Mouse (Mus musculus) T-cell, adult 2 months (primary cell): Measurements from ENCODE around the gene Col25a1.

Experiments
- DNase-seq: peaks from one replicate; pipeline ENCODE4 v3.0.0; 2022; ENCODE audit warnings: low spot score

Gene Col25a1

GRCm38 (mm10) chr3:130161323-130161917, 30.1 kb downstream of the Col25a1 start:
- DNase-seq = no peak

- DNase-seq = no peak
Measured at GRCm38 (mm10) chr3:130166875-130167274, 35.6 kb downstream of the Col25a1 start.

DNA sequence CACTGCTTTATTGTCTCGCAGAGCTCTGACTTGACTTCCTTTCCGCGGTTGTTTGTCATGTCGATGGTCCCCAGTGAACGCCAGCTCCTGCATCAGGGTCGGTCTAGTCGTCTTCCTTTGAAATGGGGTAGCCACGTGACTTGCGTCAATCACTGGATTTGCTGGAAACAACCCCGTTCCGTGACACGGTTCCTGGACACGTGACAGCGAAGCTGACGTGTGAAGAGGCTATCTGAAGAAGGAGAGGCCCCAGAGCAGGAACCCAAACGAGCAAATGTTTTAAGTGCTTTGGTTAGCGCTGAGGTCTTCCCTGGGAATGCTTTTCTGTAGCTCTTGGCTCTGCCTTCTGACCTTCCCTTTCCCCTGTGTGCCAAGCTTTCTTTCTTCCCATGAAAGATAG, 41.5 kb downstream of the Col25a1 start:
- no peak for DNase-seq

DNA sequence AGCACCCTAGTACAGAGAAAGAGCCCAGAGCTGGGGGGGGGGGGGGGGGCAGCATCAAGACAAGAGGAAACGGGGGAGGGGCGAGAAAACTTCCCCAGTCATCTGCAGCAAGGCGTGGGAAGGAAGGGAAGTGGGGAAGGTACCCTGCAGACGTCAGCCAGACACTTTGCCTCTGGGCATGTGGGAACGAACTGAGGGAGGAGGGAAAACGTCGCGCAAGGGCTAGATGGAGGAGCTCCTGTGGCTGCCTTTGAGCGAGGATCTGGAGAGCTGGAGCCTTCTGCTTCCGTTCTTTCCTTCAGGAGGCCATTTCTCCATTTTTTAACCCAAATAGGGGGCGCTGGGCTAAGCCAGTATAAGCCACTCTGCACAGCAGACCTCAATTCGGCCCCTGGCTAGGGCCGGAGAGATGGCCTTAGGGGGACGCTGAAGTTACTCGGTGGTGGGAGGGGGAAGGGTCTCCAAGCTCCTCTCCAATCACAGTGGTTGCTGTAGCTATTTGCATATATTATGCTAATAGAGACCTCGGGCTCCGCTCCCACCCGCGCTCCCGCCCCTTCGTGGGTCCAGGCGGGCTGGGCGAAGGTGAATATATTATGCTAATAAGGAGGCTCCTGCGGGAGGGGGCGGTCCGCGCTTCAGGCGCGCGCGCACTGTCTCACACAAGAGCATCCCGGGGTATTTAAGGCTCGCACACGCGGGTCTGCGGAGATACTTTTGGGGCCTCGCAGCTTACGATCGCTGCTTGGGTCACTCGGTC, 49.1 kb downstream of the Col25a1 start:
- peak; percentile 1 for DNase-seq

- no peak for DNase-seq
Measured at GRCm38 (mm10) chr3:130180964-130181590, 49.8 kb downstream of the Col25a1 start.

DNA sequence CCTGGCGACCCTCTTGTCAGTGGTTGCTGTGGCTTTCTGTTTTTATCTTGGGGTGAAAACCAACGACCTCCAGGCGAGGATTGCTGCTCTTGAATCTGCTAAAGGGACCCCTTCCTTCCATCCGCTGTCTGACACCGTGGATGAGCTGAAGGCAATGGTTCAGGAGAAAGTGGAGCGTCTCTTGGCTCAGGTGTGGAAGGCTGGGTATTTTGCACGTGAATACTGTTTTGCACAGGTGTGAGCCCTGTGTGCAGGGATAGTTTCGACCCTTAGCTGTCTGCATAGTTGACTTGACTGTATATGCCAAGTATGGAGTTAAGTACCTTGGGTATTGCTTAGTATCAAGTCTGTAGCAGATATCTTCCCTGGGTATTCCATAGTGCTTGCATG, 50.3 kb downstream of the Col25a1 start:
- DNase-seq = no peak

GRCm38 (mm10) chr3:130182450-130182849, 51.1 kb downstream of the Col25a1 start:
- no peak for DNase-seq

DNA sequence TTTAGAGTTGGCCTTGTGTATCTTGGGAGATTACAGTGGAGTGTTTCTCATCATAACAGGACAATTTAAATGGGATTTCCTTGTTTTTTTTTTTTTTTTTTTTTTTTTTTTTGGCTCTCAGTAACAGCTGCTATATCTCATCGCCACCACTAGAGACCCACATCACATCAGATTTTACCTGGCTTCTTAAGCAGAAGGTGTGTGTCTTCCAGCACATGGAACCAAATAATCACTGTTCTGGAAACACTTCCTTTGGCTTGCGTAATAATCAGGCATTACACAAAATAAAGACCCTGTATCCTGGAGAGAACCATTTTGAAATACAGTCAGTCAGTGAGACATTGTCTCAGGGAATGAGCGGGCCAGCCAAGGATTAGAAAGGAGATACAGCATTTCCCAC, 53.8 kb downstream of the Col25a1 start:
- no peak for DNase-seq

DNA sequence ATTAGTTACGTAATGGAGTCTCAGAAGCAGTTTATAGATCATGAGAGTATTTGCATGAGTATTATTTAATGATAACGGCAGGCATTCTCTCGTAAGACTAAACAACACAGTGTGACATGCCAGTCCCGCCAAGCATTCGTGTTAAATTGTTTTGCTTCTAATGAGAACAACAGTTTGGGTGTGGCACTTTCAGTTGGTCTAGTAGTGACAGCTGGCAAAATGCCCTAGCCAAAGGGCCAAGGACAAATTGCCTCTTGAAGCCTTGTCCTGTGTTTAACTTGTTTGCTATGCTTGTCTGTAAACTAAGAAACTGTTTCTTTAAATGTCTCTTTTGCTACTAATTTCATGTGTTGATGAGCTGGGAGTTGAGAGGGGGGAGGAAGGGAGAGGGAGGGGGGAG, 56.3 kb downstream of the Col25a1 start:
- no peak for DNase-seq

DNA sequence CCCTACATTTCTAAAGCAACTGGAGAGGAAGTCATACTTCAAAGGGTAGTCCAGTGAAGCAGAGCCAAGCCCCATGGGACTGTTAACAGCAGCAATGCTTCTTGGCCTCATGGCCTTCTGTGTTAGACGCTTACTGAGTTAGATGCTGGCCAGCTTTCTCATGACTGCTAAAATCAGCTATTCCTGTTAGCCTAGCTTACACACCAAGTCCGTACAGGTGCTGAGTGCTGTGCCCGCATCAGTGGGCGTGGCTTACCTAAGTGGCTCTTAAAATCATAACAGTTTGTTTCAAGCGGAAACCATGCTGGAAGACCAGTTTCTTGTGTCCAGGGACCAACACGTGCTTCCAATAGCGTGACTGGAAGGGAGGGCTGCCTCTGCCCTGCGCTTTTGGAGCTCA, 62.1 kb downstream of the Col25a1 start:
- no peak for DNase-seq

DNA sequence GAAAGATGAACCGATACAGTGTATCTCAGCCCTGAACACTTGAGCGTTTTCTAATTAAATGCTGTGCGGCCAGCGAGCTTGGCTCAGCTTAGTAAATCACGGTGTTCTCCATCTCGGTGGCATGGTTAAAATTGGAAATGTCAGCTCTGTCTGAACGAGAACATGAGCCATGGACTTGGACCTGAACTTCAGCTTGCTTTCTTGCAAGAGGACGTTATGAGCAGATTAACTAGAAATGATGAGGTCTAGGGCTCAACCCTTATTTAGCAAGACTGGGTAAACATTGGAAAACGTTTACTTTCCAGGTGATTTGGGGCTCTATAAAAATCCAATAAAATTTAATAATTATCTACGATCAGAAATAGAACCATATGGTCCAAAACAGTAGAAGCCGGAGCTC, 83.3 kb downstream of the Col25a1 start:
- DNase-seq = no peak

DNA sequence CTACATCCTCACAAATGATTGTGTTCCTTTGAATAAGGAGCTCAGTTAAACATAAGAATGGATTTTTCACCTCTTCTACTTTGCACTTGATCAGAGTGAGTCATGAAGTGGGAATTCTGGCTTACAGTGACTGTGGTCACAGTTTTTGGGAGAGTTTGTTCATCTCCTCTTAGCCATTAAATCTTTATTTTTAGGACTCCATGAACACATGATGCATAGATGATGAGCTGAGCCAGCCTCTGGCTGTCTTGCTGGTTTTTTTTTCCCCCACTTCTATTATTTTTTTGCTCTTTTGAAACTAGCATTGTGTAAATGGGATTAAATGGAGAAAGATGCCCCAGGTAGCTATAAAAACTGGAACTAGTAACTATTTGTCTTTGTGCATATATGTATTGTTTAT, 84.8 kb downstream of the Col25a1 start:
- DNase-seq = no peak

GRCm38 (mm10) chr3:130216646-130217045, 85.3 kb downstream of the Col25a1 start:
- no peak for DNase-seq

DNA sequence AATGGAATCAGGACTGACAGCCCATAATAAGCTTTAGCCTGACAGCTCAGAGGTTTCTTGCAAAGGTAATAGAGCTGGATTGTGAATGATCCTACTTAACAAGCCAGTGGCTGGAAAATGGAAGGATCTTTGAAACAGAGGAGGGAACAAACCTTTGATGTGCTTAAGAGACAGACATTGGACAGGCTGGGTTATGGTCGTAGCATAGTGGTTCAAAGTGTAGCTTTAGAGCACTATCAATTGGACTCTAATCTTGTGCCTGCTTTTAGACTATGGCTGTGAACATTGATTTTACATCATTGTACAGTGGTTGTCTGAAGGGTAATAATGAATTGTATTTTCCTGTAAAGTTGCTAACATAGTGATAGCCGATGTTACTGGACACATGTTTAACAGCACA, 86.4 kb downstream of the Col25a1 start:
- no peak for DNase-seq

DNA sequence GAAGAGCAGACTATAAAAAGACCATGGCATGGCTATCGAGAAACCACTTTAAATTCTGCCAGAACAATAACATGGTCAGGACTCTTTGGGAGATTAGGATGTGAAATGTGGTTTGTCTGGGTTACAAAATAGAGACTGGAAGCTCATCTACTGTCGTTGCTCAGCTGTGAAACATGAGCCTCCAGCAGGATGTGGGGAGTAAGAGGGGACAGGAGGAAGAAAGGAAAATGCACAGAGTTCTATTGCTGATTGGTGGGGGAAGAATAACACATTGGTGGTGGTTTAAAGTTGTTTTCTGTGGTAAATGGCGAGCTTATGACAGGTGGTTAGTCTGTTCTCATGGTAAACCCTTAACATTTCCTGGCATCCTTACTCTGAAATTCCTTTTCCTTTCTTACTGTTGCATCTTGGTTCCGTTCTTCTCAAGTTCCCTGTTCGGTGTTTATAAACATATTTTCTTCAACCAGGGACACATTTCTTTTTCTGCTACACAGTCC, 87.0 kb downstream of the Col25a1 start:
- no peak for DNase-seq

- no peak for DNase-seq
Measured at GRCm38 (mm10) chr3:130220811-130221210, 89.5 kb downstream of the Col25a1 start.

DNA sequence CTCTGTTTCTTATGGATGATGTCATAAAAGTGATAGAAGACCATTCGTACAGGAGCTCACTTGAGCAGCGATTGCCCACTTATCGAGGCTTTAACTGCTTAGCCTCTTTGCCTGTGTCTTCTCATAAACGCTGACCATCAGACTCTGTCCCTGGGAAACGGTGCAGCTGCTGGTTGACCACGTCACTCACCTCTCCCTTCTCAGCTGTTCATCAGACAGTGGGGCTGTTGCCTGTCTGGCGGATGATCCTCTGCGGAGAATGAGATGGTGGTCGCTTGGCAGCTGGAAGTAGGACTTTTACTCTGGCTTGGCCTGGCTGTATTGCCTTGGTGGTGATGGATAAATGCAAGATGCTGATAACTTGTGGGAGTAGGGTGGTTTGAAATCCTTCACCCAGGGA, 96.9 kb downstream of the Col25a1 start:
- DNase-seq = no peak

- no peak for DNase-seq
Measured at GRCm38 (mm10) chr3:130232944-130233343, 101.6 kb downstream of the Col25a1 start.

DNA sequence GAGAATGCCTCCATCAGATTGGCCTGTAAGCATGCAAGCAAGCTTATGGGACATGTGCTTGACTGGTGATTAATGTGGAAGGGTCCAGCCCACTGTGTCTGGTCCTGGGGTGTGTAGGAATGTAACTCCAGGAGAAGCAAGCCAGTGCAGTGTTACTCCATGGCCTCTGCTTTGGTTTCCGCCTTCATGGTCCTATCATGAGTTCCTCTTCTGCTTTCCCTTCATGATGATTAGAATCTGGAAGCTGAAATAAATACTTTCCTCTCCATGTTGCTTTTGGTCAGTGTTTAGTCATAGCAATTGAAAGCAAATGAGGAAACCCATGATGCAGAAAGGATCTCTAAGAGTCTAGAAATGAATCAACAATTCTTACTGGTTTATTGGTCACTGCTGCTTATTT, 103.9 kb downstream of the Col25a1 start:
- no peak for DNase-seq

DNA sequence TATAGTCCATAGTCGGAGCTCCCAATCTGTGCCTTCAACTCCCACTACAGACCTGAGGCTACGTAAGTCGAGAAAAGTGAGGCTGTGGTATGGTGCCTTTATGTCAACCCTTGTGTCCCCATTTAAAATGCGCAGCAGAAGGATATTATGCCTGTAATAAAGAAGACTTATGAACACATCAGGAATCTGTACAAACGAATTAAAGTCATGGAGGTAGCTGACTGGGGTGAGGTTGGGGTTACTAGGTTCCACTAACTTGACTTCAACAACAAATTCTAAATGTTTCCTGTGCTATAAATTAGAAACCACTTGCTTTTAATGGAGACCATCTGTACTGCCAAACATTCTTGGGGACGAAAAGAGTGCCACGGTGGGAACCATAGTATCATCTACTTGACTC, 104.8 kb downstream of the Col25a1 start:
- no peak for DNase-seq

DNA sequence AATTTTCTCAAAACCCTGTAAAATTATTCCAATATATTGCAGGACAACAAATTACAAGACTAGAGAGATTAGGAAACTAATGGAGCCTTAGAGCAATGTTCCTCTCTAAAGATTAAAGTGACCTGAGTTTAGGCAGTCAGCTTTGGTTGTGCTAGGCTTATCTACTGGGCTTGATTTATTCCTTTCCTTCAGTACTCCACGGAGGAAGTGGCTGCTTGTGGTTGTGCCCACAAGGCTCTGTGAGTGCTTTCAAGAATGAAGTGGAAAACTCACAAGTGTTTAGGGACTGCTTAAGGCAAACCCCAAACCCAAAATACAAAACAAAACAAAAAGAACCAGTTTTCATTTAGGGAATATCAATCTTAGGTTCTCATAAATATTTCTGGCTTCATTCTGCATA, 106.6 kb downstream of the Col25a1 start:
- no peak for DNase-seq

DNA sequence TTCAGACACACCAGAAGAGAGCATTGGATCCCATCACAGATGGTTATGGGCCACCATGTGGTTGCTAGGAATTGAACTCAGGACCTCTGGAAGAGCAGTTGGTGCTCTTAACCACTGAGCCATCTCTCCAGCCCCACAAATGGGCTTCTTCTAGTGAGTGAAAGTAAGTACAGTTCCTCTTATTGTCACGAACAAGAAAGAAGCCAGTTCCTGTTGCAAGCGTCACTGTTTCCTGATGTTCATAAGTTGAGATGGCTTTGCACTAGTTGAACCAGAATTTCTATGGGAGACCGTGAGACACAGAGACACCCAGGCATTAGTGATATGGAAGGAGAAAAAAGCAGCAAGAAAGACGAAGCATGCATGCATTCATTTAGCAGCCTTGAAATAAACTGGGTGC, 110.6 kb downstream of the Col25a1 start:
- no peak for DNase-seq

DNA sequence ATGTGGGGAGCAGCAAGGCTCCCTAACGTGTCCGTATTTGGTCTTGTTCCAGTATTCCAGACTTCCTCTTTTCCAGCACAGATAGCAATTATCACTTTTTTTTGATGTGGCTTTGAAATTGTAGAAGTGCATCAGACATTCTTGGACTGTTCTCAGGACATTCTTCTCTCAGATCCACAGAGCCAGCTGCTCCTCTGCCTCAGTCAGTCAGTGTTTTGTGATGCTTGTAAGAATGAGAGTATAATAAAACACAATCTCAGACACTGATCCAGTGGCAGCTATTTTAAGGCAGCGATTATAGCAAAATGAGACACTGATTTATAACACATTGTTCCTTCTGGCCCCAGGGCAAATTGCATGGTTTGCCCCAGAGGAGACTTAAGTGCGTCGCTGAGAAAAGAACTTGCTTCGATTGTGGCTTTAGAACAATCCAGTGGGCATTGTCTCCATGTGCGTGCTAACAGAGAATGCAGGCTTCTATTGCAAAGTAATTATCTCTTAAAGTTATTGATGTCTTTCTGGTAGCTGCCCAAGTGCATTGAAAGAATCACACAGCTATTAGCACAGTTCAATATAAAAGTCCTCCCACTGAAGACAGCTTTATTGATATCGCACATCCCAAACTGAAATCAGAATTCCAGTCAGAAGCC, 111.5 kb downstream of the Col25a1 start:
- no peak for DNase-seq
